Mouse (Mus musculus) olfactory bulb, adult 2 months (tissue): ENCODE measurements around the gene Pole3.

Source experiments
- CTCF ChIP-seq: fragments of 200-500 bp; IDR thresholded peaks from 2 replicates; pipeline ENCODE4 v1.5.1; 2012; ENCODE audit warnings: low read depth, mild to moderate bottlenecking, low read length, moderate library complexity; ENCODE audit not compliant: insufficient read depth
- POLR2A ChIP-seq: fragments of 200-500 bp; IDR thresholded peaks from 2 replicates; pipeline ENCODE4 v1.6.1; 2012; ENCODE audit warnings: mild to moderate bottlenecking, low read depth, low read length, moderate library complexity; ENCODE audit not compliant: insufficient read depth

DNA sequence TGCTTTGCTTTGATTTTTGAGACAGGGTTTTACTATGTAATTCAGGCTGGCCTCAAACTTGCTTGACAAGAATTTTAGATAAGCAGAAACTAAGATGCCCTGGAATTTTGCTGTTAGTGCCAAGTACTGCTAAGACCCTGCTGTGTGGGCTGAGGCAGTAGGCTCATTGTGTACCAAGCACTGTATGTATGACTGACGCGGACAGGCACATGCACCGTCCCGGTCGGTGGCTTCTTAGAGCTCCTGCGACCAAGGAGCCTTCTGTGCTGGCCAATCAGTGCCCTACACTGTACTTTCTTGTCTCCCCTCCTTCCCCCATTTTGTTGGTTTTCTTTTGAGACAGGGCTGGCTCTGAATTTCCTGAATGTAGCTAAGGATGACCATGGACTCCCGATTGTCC, 9.9 kb downstream of the Pole3 start:
- TF ChIP-seq CTCF (no peak), POLR2A (no peak)
